Mouse (Mus musculus): Measurements from ENCODE around the gene Dctd. TPM values are rescaled to one million over a fixed set of nuclear protein-coding genes. Genes with fewer than 3 reads are reported as not detected.

Gene Dctd
- polyA plus RNA-seq, 1 experiment from 2014 or later, result 4.1 TPM

- H3K4me1 ChIP-seq (replicated peaks; ENCODE audit: control insufficient read depth, insufficient read depth, low read length), result no peaks in the 10 kb centered on the region
- no peak overlapping the region for H3K27ac ChIP-seq (ENCODE audit: low read depth, low read length)
- H3K27me3 ChIP-seq (replicated peaks; ENCODE audit: control insufficient read depth, insufficient read depth, low read length), result no peaks in the 10 kb centered on the region
- peak overlapping the region; percentile 31 for H3K4me3 ChIP-seq (ENCODE audit: low read depth, low read length)
- no peaks in the 10 kb centered on the region for H3K9me3 ChIP-seq (ENCODE audit: control insufficient read depth)
- H3K36me3 ChIP-seq (ENCODE audit: control insufficient read depth, insufficient read depth), result no peaks in the 10 kb centered on the region
- no peak for ATAC-seq
- peak; percentile 78 for TF ChIP-seq CTCF (IDR thresholded peaks at IDR 0.05; ENCODE audit: low read depth)
- H3K4me2 ChIP-seq (replicated peaks; ENCODE audit: low read depth), result peak overlapping the region; percentile 61
- 14% methylated on average over 21 of the region's 21 CpGs for WGBS
- no peak overlapping the region for H3K9ac ChIP-seq (ENCODE audit: low read depth, low read length)
Measured at GRCm38 (mm10) chr8:48097131-48097794, 1.6 kb upstream of the Dctd start.

GRCm38 (mm10) chr8:48098081-48098639 lies 732 bp upstream of the Dctd start:
- 71% methylated on average over 13 of the region's 13 CpGs for WGBS
- no peak for ATAC-seq
- H3K27ac ChIP-seq (ENCODE audit: low read depth, low read length), result no peak overlapping the region
- no peak overlapping the region for H3K9ac ChIP-seq (ENCODE audit: low read depth, low read length)
- H3K27me3 ChIP-seq (replicated peaks; ENCODE audit: control insufficient read depth, insufficient read depth, low read length), result no peaks in the 10 kb centered on the region
- H3K4me1 ChIP-seq (replicated peaks; ENCODE audit: control insufficient read depth, insufficient read depth, low read length), result no peaks in the 10 kb centered on the region
- H3K4me2 ChIP-seq (replicated peaks; ENCODE audit: low read depth), result peak overlapping the region; percentile 61; the same call in 1 of the 2 replicates
- TF ChIP-seq CTCF (IDR thresholded peaks at IDR 0.05; ENCODE audit: low read depth), result no peak
- no peaks in the 10 kb centered on the region for H3K9me3 ChIP-seq (ENCODE audit: control insufficient read depth)
- H3K36me3 ChIP-seq (ENCODE audit: control insufficient read depth, insufficient read depth), result no peaks in the 10 kb centered on the region
- H3K4me3 ChIP-seq (ENCODE audit: low read depth, low read length), result no peak overlapping the region

GRCm38 (mm10) chr8:48100100-48100787 lies 1.4 kb downstream of the Dctd start:
- H3K27ac ChIP-seq (ENCODE audit: low read depth, low read length), result no peak overlapping the region
- H3K4me2 ChIP-seq (replicated peaks; ENCODE audit: low read depth), result no peak overlapping the region
- no peak overlapping the region for H3K4me3 ChIP-seq (ENCODE audit: low read depth, low read length)
- H3K27me3 ChIP-seq (replicated peaks; ENCODE audit: control insufficient read depth, insufficient read depth, low read length), result no peaks in the 10 kb centered on the region
- H3K4me1 ChIP-seq (replicated peaks; ENCODE audit: control insufficient read depth, insufficient read depth, low read length), result no peaks in the 10 kb centered on the region
- TF ChIP-seq CTCF (IDR thresholded peaks at IDR 0.05; ENCODE audit: low read depth), result no peak
- H3K9ac ChIP-seq (ENCODE audit: low read depth, low read length), result no peak overlapping the region
- H3K36me3 ChIP-seq (ENCODE audit: control insufficient read depth, insufficient read depth), result no peaks in the 10 kb centered on the region
- 44% methylated on average over 14 of the region's 14 CpGs for WGBS
- H3K9me3 ChIP-seq (ENCODE audit: control insufficient read depth), result no peaks in the 10 kb centered on the region
- ATAC-seq, result no peak

- Histone ChIP-seq H3K9ac (ENCODE audit: low read depth, low read length) (no peak overlapping the region), H3K27ac (ENCODE audit: low read depth, low read length) (no peak overlapping the region), H3K27me3 (replicated peaks; ENCODE audit: control insufficient read depth, insufficient read depth, low read length) (no peaks in the 10 kb centered on the region), H3K4me1 (replicated peaks; ENCODE audit: control insufficient read depth, insufficient read depth, low read length) (no peaks in the 10 kb centered on the region), H3K36me3 (ENCODE audit: control insufficient read depth, insufficient read depth) (no peaks in the 10 kb centered on the region), H3K4me2 (replicated peaks; ENCODE audit: low read depth) (peak overlapping the region; percentile 90), H3K9me3 (ENCODE audit: control insufficient read depth) (0 out of 2 replicates have a peak, but pooled peaks cover 4% of the 10 kb centered on the region), H3K4me3 (ENCODE audit: low read depth, low read length) (peak overlapping the region; percentile 79)
- ATAC-seq, result peak; percentile 24; the same call in 1 of the 2 replicates
- TF ChIP-seq CTCF (IDR thresholded peaks at IDR 0.05; ENCODE audit: low read depth), result no peak
- 19% methylated on average over 5 of the region's 5 CpGs for WGBS
Measured at GRCm38 (mm10) chr8:48109373-48109855, 10.5 kb downstream of the Dctd start.

GRCm38 (mm10) chr8:48109856-48110780 lies 11.2 kb downstream of the Dctd start:
- Histone ChIP-seq H3K9me3 (ENCODE audit: control insufficient read depth) (0 out of 2 replicates have a peak, but pooled peaks cover 4% of the 10 kb centered on the region), H3K36me3 (ENCODE audit: control insufficient read depth, insufficient read depth) (no peaks in the 10 kb centered on the region), H3K27me3 (replicated peaks; ENCODE audit: control insufficient read depth, insufficient read depth, low read length) (no peaks in the 10 kb centered on the region), H3K4me3 (ENCODE audit: low read depth, low read length) (peak overlapping the region; percentile 79), H3K9ac (ENCODE audit: low read depth, low read length) (peak overlapping the region; percentile 59), H3K27ac (ENCODE audit: low read depth, low read length) (no peak overlapping the region), H3K4me1 (replicated peaks; ENCODE audit: control insufficient read depth, insufficient read depth, low read length) (no peaks in the 10 kb centered on the region), H3K4me2 (replicated peaks; ENCODE audit: low read depth) (peak overlapping the region; percentile 90)
- ATAC-seq, result peak; percentile 85
- WGBS, result under 1% methylated on average over 59 of the region's 61 CpGs
- no peak for TF ChIP-seq CTCF (IDR thresholded peaks at IDR 0.05; ENCODE audit: low read depth)
